Mouse (Mus musculus) kidney, postnatal 0 days (tissue): ENCODE data around the gene Rab15. TPM values are rescaled to one million over a fixed set of nuclear protein-coding genes. Genes with fewer than 3 reads are reported as not detected.

Experiments used
- ATAC-seq: fragments of 200-750 bp; cut with Nextera tagmentation; replicated peaks from 2 replicates; pipeline ENCODE4 v1.8.0; 2017; ENCODE audit warnings: low read depth, moderate number of reproducible peaks, moderate TSS enrichment, moderate library complexity; ENCODE audit not compliant: low FRiP score
- DNase-seq: peaks from one replicate; pipeline ENCODE4 v3.0.0-alpha.2; 2016; ENCODE audit warnings: low spot score
- H3K27ac ChIP-seq: fragments of 300-500 bp; sonication (generic); 2 replicates; pipeline ENCODE4 v1.5.1; 2014; ENCODE audit warnings: mild to moderate bottlenecking
- H3K27me3 ChIP-seq: fragments of 300-500 bp; sonication (generic); 2 replicates; pipeline ENCODE4 v1.6.1; 2014; ENCODE audit warnings: low read length, mixed read lengths; ENCODE audit not compliant: insufficient read depth
- H3K36me3 ChIP-seq: fragments of 300-500 bp; sonication (generic); 2 replicates; pipeline ENCODE4 v1.6.1; 2014; ENCODE audit warnings: low read length, mixed read lengths; ENCODE audit not compliant: insufficient read depth
- H3K4me1 ChIP-seq: fragments of 300-500 bp; sonication (generic); replicated peaks from 2 replicates; pipeline ENCODE4 v1.6.1; 2014; ENCODE audit warnings: antibody characterized with exemption, low read length, mixed read lengths; ENCODE audit not compliant: insufficient read depth
- H3K4me2 ChIP-seq: fragments of 300-500 bp; sonication (generic); 2 replicates; pipeline ENCODE4 v1.6.1; 2014; ENCODE audit warnings: mild to moderate bottlenecking, low read length, moderate library complexity, mixed read lengths
- H3K4me3 ChIP-seq: fragments of 300-500 bp; sonication (generic); replicated peaks from 2 replicates; pipeline ENCODE4 v1.5.1; 2014; ENCODE audit warnings: low read depth, low read length
- H3K9ac ChIP-seq: fragments of 300-500 bp; sonication (generic); 2 replicates; pipeline ENCODE4 v1.6.1; 2014; ENCODE audit warnings: low read depth, low read length
- H3K9me3 ChIP-seq: fragments of 300-500 bp; sonication (generic); replicated peaks from 2 replicates; pipeline ENCODE4 v1.6.1; 2016; ENCODE audit warnings: low read length, inconsistent platforms, mixed read lengths
- CTCF ChIP-seq: IDR thresholded peaks from 2 replicates; pipeline ENCODE4 v1.5.1; 2016; ENCODE audit warnings: antibody characterized with exemption, low read depth, mild to moderate bottlenecking, moderate library complexity
- WGBS: fragments of 180-500 bp; shearing (Covaris S2); extraction: QIAGEN DNeasy Blood & Tissue Kit; methylation state at CpG from one replicate; pipeline ENCODE4 v1.1.7; 2014; 5-methylcytosine and 5-hydroxymethylcytosine counted together
- polyA plus RNA-seq: library from polyadenylated mRNA; unstranded; fragments of >200 nt; fragmentation: Nextera tagmentation; extraction: Ambion mirVana; gene quantifications from 2 replicates; pipeline ENCODE4 v1.2.1, GENCODE M21; 2015

Rab15 gene
- polyA plus RNA-seq, 1 experiment from 2014 or later: 12.1 TPM

DNA sequence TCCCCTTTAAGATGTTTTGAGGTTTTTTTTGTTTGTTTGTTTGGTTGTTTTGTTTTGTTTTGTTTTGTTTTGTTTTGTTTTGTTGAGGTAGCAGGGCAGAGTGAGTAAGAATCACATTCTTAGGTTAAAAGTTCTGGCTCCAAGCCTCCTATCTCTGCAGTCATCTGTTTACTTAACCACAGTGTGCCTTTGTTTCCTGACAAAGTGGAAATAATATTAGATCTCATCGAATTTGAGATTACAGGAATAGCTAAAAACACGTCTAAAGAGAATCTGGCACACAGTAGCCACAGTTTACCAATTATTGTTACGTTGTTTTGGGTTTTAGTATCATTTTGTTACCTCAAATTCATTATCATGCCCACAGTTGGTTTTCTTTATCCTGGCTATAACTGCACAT lies 48.1 kb downstream of the Rab15 start:
- no peak for ATAC-seq
- Histone ChIP-seq H3K36me3 (no peaks in the 10 kb centered on the region), H3K9me3 (no peaks in the 10 kb centered on the region), H3K4me1 (no peaks in the 10 kb centered on the region), H3K27me3 (no peaks in the 10 kb centered on the region), H3K9ac (no peak overlapping the region), H3K4me3 (no peak overlapping the region), H3K4me2 (no peak overlapping the region), H3K27ac (no peak overlapping the region)
- no peak for TF ChIP-seq CTCF
- DNase-seq: no peak
- 71% methylated on average over 3 of the region's 3 CpGs for WGBS

DNA sequence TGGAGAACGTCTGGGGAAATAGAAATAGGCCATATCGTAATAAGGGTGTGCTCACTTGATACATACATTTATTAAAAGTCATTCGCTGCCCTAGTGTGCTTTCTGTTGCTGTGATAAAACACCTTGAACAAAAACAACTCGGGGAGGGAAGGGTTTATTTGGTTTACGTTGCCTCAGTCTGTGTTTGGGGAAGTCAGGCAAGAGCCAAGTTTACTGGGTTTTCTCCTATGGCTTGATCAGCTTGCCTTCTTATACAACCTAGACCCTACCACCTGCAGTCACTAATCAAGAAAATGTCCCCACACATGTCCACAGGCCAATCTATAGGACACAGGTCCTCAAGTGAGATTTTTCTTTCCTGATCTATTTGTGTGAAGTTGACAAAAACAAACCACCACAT lies 51.2 kb downstream of the Rab15 start:
- Histone ChIP-seq H3K4me3 (no peak overlapping the region), H3K36me3 (no peaks in the 10 kb centered on the region), H3K9me3 (no peaks in the 10 kb centered on the region), H3K4me2 (no peak overlapping the region), H3K4me1 (no peaks in the 10 kb centered on the region), H3K27me3 (no peaks in the 10 kb centered on the region), H3K27ac (no peak overlapping the region), H3K9ac (no peak overlapping the region)
- DNase-seq: no peak
- WGBS: 86% methylated on average over 5 of the region's 5 CpGs
- no peak for ATAC-seq
- TF ChIP-seq CTCF: no peak

DNA sequence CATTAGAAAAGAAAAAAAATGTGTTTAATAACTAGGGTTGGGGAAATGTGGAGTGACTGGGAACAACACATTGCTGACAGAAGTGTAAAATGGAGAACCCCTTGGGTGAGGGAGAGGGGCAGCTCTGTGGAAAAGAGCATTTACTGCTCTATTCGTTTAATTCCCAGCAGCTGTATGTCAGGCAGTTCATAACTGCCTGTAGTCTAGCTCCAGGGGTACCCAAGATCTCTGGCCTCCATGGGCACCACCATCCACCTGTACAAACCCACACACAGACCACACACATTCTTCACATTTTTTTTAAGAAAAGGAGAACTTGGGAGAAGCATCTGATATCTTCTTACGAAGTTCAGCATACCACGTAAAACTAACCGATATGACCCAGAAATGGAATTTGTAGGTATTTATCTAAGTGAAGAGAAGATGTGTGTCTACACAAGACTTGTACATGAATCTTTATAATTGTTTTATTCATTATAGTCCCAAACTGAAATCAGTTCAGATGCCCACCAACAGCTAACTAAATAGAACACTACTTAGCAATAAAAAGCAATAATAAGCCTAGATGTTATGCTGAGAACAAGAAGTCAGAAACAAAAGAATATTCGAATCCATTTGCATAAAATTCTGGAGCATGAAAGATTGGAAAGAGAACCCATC lies 51.7 kb downstream of the Rab15 start:
- no peak overlapping the region for H3K4me3 ChIP-seq
- no peak for TF ChIP-seq CTCF
- no peak overlapping the region for H3K9ac ChIP-seq
- H3K9me3 ChIP-seq: no peaks in the 10 kb centered on the region
- WGBS: 86% methylated on average over 5 of the region's 5 CpGs
- no peaks in the 10 kb centered on the region for H3K36me3 ChIP-seq
- no peaks in the 10 kb centered on the region for H3K4me1 ChIP-seq
- no peak overlapping the region for H3K27ac ChIP-seq
- DNase-seq: no peak
- no peaks in the 10 kb centered on the region for H3K27me3 ChIP-seq
- H3K4me2 ChIP-seq: no peak overlapping the region
- ATAC-seq: no peak

GRCm38 (mm10) chr12:76765901-76766630 lies 56.6 kb downstream of the Rab15 start:
- peak overlapping the region; percentile 77; the same call in 1 of the 2 replicates for H3K27ac ChIP-seq
- ATAC-seq: peak; percentile 42; the same call in 1 of the 2 replicates
- no peaks in the 10 kb centered on the region for H3K4me1 ChIP-seq
- no peaks in the 10 kb centered on the region for H3K9me3 ChIP-seq
- WGBS: 30% methylated on average over 20 of the region's 20 CpGs
- H3K4me3 ChIP-seq: peak overlapping the region; percentile 69
- DNase-seq: no peak
- no peaks in the 10 kb centered on the region for H3K36me3 ChIP-seq
- H3K4me2 ChIP-seq: peak overlapping the region; percentile 66
- H3K27me3 ChIP-seq: no peaks in the 10 kb centered on the region
- no peak for TF ChIP-seq CTCF
- peak overlapping the region; percentile 82 for H3K9ac ChIP-seq

DNA sequence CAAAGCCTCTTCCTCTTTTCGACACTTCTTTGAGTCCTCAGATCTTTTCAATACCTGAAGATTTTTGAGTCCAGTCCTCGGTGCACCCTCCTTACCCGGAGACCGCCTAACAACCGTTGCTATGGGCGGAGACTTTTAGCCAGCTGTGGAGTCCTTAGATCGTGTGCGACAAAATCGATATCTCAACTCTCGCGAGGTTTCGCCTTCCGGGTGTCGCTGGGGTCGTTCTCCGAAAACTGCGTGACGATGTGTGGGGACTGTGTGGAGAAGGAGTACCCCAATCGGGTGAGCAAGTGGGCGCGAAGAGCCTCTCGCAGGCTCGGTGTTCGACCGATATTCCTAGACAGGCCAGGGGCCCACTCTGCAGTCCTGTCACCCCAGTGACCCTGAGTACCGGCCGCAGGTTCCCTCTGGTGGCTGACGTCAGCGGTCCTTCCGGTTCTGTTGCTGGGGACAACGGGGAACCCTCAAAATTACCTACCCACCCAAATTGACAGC lies 57.3 kb downstream of the Rab15 start, which contains the start of the genes Churc1 and Fntb:
Gene Churc1 (plus strand): TSS at position 185 of the 498 bp plus-strand sequence.
Gene Fntb (plus strand): TSS at position 236 of the 498 bp plus-strand sequence.
- ATAC-seq (peak; percentile 97), DNase-seq (peak; percentile 96)
- TF ChIP-seq CTCF: no peak
- no peaks in the 10 kb centered on the region for H3K4me1 ChIP-seq
- no peaks in the 10 kb centered on the region for H3K27me3 ChIP-seq
- H3K9ac ChIP-seq: peak within 1 kb of the TSS; percentile 82
- H3K4me2 ChIP-seq: peak within 1 kb of the TSS; percentile 66
- H3K9me3 ChIP-seq: no peaks in the 10 kb centered on the region
- H3K27ac ChIP-seq: peak within 1 kb of the TSS; percentile 77
- WGBS: under 1% methylated on average over 31 of the region's 31 CpGs
- H3K4me3 ChIP-seq: peak within 1 kb of the TSS; percentile 69
- no peaks in the 10 kb centered on the region for H3K36me3 ChIP-seq

- Histone ChIP-seq H3K4me2 (no peak overlapping the region), H3K4me3 (no peak overlapping the region), H3K9me3 (no peaks in the 10 kb centered on the region), H3K27me3 (no peaks in the 10 kb centered on the region), H3K36me3 (no peaks in the 10 kb centered on the region), H3K9ac (no peak overlapping the region), H3K4me1 (no peaks in the 10 kb centered on the region), H3K27ac (no peak overlapping the region)
- DNase-seq (peak; percentile 71), ATAC-seq (no peak)
- WGBS: 50% methylated on average over 12 of the region's 14 CpGs
- peak; percentile 69 for TF ChIP-seq CTCF
These were observed 69.9 kb downstream of the Rab15 start for GRCm38 (mm10) chr12:76752652-76753318.
